Mouse (Mus musculus) cerebellum, adult 11 months (tissue): ENCODE data around the gene Gm28048.

Experiments used
- DNase-seq: peaks from one replicate; pipeline ENCODE4 v3.0.0; 2022

Gm28048 gene

DNA sequence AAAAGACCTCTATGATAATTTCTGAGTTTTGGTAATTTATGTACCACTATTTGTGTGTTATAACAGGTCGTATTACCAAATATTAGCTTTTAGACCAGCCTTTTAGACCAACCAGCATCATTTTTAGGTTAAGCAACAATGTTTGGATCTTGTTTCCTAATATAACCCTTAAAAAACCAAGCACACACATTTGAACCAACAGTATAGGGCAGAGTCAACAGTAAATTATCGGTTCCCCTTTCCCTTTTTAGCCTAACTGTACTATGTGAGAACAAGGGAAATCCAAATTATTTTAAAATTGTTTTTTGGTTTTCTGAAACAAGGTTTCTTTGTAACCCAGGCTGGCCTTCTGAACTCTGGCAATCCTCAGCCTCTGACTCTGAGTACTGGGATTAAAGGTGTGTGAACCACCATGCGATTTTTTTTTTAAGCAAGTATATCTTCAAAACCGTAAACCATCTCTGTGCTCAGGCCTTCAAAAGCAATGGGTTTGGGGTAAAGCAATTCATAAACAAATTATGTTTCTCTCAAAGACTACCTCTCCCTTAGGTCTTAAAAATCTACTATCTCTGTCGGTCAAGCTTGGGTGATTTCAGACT, 124.7 kb downstream of the Gm28048 start:
- no peak for DNase-seq

DNA sequence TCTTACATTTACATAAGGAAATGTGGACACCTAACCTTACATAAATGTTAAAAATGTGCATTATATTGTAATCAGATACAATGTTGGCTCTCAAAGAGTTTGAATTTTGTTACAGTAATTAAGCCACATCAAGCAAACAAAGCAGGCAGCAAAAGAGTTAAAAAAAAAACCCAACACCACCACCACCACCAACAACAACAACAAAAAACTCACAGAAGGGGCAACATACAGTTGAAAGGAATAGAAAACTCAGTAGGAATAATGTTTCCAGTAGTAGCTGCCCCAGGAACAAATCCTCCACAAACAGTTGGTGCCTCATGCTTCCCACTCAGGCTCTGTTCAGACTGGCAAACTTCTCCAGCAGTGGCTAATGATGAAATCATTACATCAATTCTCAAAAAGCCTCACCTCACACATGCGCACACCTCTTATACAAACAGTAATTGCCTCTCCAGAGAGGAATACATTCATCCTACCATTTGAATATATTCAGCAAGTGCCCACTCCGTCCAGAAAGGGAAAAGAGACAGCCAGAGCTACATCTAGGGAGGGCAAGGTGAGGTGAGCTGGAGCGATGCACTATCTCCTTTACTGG, 125.4 kb downstream of the Gm28048 start:
- no peak for DNase-seq

DNA sequence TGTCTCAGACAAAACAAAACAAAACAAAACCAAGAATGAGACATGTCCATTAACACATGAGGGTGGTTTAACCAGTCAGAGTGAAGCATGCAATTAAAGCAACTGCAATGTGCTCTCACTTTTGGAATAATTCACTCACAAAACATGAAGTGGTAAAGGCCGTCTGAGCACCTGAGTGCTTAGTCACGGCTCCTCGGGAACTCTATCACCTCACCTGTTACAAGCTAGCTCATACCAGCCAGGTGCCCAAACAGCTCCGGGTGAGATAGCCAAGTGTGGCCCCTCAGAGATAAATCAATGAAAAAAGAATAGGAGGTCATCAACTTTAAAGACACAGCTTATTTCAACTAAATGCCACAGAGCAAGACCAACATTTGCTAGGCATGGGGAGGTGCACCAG, 127.3 kb downstream of the Gm28048 start:
- no peak for DNase-seq

DNA sequence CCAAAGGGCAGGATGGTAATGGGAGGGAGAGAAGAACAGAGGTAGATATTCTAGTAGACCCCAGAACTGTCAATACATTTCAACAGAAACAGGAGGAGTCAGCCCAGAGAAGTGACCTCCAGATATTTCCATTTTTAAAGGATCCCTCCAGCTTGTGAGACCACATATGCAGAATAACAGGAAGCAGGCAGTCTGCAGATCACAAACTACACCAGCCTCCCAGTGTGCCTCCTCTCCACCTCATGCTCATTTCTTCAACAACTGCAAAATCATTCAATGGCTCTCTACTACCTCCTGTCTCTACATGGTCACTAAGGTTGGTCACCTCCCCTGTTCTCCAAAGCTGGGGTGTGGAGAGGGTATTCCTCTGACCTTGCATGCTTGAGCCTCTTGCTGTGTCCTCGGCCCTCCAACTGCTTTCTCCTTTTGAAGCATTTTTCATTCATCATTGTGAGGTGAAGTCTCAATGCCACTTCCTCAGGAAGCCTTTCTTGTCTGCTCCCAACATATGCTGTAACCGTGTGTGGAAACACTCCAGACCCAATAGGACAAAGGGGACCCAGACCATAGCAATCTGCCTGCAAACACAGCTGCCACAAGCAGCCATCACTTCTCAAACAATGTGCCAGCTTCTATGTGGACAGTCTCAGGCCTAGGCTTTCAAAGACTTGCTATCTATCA, 128.3 kb downstream of the Gm28048 start:
- no peak for DNase-seq

DNA sequence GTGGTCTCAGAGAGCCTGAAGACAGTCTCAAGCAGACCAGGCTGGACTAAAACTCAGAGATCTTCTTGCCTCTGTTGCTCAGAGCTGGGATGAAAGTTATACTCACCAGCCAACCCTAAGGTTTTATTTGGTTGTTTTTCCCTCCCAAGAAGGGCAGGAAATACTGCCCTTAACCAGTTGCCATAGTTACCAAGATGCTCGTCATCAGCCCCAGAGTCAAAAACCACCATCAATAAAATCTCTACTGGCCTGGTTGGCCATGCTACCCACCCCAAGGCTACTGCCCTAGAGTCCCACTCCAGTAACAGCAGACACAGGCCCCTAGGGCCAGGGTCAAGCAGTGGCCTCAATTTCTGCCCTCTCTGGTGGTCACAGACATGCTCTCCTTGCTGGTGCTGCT, 129.4 kb downstream of the Gm28048 start:
- no peak for DNase-seq

DNA sequence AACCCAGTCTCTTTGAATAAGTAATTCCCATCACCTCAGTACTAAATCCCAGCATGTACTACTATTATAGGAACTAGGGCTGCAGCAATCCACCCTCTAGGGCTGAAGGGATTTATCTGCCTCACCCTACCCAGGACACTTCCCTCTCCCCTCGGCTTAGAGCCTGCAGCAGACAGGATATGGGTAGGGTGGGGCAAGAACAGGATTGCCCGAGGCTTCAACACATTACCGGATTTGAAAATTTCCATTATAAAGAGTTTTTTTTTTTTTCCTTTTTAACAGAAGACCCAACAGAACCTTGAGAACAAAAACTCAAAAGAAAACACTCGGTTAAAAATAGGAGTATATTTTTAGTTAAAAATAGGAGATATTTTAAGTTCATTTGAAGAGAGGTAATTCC, 130.5 kb downstream of the Gm28048 start:
- no peak for DNase-seq

DNA sequence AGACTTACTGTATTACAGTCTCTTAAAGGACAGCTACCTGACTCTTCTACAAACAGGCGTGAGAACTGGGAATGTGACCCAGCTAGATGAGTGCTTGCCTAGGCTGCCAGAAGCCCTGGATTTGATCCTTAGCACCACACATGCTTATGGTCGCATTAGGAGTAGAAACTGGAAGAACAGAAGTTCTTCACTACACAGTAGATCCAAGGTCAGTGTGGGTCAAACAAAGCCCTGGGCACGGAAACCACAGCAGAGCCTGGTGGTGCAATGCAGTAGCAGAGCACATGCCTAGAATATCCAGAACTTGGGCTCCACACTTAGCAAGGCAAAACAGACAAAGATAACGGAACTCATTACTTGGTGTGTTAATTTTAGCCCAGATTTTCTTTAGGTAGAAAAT, 131.8 kb downstream of the Gm28048 start:
- no peak for DNase-seq

DNA sequence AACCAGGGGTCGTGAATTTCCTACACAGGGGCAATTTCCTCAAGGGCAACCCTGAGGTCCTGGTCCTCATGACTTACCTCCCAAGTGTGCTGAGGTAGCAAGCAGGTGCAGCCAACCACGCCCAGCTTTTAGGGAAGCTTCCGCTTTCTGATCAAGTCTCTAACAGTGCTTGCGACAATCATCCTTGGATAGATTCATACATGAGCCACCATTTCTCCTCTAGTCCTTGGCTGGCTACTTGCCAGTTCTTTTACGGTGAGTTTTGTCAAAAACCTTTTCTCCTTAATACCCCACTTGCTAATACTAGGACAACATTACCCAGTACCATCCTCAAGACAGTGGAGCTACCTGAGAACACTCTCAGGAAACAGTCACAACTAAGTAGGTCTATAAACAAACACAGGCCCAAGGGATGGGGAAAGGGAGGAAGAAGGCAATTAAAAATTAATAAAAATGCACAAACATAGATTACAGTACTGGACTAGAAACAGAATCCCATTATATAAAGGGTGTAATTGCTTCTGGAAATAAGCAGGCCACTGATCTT, 133.2 kb downstream of the Gm28048 start:
- DNase-seq: no peak

DNA sequence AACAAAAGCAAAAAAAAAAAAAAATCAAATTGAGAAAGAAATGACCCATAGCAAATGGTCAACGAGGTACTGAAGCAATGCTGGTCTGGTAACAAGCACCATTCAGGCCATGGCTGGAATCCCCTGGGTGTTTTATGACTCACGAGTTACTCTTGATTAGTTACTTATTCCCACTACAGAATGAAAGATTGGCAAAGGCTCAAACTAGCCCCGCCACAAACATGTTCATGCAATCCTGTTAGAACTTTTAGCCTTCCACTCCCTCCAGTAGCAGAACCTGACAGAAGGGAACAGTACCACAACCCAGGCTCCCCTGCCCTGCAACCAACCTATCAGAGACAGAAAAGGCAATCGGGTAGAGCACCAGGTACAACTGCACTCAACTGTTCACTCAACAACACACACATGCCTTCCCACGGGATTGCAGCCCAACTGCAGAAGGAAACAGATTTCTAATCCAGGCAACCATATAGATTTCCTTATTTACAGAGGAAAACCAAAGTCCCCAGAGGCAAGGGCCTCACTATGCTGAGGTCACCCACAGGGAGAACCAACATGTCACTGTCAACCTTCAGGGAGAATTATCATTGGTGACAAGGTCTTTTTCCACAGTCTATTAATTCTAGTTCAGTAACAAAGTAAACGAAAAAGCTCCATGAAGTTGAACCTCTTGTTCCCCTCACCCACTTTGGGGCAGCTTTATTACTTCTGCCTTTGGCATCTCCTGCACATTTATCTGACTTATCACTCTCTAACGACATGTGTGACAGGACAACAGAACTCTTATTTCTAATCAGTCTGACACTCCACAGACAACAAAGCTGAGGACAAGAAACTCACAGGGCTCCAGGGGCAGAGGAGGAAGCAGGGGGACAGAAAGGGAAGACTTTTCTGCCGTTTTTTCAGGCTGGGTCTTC, 133.9 kb downstream of the Gm28048 start:
- DNase-seq: no peak

DNA sequence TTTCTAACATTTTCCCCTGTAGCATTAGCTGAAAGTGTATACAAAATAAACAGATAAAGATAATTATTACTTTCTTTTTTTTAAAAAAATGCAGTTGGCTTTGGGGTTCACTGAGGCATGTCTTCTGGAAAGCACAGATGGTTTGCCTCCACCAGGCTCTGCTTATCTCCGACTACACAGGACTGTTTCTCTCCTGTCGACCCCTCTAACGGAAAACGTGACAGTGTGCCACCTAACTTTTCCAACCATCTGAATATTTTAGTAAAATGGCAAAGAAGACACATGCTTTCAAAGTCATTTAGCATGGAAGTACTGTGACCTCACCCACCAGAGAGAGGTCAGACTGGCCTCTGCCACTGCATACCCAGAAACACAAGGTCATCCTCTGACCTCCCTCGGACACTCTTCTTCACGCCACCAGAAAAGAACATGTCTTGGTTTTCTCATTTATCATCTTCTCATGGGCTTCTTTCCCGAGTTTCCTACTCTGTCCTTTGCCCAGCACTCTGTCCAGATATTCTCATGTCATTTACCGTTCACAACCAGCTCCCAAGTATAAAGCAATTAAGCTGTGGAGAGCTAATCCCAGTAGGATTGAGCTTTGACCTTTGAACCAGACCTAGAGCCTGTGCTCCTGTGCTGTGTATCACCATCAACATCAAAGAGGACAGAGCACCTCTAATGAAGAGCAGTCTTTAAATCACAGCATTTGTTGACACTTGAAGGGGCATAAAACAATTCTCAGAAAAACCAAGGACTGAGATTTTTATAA, 134.7 kb downstream of the Gm28048 start:
- no peak for DNase-seq

DNA sequence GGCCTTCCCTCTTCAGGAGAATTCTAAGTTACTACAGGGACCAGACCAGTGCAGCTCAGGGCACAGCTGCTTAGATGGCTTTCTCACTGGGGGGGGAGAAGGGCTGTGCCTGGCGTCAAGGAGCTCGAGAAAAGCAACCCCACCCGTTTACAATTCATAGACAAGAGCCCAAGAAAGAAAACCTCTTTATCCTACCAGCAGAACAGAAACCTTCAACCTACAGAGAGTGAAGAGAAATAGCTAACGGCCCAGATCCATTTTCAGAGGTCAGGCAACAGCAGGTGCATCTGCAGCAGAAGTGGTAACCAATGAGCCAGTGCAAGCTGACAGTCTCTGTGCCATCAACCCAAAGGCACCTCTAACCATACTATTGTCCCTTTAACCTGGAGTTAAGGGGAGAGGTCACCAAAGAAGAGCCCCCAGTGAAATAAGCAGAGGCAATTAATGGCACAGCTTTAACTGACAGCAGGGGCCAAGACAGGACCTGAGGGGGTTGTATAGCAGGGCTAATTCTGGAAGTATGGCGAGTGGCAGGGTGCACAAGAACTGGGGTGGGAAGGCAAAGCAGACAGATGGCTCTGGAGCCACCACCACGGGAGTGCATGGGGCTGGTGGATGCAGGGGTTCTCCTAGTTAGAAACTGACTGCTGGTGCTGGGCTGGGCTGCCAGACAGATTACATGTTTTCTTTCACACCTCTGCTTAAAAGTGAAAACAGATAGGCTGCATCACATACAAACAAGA, 135.6 kb downstream of the Gm28048 start:
- DNase-seq: no peak

DNA sequence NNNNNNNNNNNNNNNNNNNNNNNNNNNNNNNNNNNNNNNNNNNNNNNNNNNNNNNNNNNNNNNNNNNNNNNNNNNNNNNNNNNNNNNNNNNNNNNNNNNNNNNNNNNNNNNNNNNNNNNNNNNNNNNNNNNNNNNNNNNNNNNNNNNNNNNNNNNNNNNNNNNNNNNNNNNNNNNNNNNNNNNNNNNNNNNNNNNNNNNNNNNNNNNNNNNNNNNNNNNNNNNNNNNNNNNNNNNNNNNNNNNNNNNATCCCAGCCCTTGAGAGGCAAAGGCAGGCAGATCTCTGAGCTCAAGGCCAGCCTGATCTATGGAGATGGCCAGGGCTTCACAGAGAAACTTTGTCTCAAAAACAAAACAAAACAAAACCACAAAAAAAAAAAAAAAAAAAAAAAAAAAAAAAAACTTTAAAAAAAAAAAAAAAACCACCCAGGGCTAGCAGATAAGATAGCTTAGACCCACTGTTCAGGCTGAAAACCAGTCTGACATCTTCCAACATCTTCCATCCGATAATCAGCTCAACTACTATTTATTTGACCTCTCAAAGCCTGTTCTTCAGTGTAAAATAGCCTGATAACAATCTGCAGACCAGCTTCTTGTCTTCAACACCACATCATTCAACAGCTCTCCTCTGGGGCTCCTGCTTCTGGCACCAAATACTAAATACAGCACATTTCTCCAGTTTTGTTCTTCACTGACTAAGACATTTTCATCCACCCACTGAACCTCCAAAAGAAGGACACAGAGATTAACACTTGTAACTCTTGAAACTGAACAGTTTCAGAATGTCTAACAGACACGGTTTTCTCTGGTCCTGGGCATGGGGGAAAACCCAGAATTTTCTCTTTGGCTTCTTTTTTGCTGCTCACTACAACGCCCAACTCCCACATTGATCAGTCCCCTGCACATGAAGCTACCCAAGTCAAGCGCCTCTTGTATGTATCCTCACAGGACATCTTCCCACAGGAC, 136.9 kb downstream of the Gm28048 start:
- no peak for DNase-seq

DNA sequence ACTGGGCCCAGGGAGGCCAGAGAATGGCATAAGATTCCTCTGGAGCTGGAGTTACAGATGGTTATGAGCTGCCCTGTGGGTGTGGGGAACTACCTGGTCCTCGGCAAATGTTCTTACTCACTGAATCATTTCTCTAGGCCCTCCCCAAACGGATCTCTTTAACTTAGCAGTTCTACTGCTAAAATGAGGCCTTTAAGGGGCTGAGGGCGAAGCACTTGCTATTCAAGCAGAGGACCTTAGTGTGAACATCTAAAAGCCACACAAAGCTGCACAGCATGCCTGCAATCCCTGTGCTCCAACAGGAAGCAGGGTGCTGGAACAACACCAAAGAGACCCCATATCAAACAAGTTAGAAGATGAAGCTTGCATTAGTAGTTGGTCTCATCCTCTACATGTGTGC, 142.4 kb downstream of the Gm28048 start:
- DNase-seq: no peak

DNA sequence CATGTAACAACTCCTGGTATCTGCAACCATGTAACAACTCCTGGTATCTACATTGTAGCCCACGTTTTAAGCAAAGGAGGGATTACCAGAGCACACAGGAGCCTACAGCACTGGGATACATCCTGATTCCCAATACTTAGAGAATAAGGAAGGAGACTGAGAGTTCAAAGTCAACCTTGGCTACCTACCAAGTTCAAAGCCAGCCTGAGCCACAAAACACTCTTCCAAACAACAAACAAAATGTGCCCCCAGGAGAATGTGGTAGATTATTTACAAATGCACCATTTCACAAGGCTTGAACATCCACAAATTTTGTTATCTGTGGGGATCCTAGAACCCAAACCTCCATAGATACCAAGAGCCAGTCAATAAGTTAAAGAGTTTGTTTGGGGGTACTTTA, 143.5 kb downstream of the Gm28048 start:
- no peak for DNase-seq

DNA sequence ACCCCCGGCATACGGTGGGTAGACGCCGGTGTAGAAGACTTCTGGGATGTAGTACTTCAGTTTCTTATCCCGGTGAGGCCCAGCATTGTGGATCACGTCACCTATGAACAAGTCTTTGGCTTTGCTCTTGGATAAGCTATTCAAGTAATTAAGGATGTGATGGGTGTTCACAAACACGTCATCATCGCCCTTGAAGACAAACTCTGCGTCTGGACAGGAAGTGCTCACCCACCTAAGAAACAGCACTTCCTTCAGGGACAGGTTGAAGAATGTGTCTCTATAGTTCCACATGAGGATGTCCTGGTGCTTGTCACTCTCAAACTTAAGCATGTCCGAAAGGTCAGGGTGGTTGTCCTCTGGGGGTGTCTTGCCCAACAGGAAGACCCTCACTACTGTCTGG, 145.6 kb downstream of the Gm28048 start:
- DNase-seq: no peak

DNA sequence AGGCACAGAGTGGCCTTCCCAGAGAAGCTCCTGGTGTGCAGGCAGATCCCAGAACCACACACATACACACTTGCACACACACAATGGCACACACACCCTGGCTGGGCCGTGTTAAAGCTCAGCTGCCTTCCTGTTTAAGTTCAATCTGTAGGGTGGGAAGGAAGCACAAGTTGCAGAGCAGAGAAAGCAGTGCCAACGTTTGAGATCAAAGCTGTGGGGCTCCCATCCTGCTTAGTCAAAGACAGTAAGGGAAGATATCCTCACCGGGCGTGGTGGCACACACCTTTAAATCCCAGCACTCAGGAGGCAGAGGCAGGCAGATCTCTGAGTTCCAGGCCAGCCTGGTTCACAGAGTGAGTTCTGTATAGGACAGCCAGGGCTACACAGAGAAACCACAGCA, 149.3 kb downstream of the Gm28048 start:
- no peak for DNase-seq

DNA sequence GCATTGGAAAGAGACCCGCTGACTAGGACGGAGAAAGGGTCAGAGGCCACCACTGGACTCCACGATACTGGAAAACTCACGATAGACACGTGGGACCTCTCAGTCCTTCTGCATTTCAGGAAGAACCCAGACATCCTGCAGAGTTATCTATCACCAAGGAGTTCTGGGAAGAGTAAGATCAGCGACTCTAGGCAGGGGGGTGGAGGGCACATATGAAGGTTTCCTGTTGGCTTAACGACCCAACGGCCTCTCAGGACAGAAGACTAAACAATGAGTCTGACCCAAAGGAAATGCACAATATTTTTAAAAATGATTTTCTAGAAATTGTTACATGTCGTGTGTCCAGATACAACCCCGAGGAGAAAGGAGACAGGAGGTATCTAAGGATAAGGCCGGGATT, 150.0 kb downstream of the Gm28048 start:
- DNase-seq: no peak

DNA sequence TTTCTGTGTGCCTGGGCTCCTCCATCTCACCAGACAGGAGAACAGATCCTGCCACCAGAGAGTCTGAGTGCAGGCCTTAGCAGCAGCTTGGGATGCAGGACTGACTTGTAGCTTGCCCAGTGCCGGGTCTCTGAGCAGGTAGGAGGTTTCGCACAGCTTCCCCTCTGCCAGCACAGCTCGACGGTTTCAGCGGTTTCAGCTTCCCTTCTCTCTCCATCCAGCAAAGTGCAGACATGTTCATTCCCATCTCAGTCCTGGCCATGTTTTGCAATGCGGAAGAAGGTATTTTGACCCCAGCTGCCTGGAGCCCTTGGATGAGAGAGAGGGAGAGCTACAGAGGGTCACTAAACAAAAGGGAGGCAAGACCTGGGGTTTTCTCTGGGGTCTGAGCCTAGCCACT, 151.2 kb downstream of the Gm28048 start:
- DNase-seq: no peak

DNA sequence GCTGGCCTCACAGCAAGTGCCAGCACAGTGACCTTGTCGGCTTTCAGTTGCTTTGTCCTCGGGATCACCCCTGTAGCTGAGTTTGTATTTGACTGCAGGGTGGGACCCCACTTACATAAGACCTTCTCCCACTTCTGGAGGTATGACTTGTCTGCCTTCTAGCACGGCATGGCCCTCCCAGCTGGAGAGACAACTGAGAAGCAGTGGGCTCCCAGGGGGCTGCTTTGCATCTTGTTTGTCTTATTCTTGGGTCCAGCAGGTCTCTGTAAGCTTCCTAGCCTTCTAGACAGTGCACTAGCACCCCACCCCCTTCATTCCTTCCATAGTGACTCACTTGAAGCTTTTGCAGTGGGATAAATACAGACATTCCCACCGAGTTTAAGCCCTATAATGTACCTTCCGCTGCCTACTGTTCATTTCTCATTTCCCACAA, 151.7 kb downstream of the Gm28048 start:
- no peak for DNase-seq

DNA sequence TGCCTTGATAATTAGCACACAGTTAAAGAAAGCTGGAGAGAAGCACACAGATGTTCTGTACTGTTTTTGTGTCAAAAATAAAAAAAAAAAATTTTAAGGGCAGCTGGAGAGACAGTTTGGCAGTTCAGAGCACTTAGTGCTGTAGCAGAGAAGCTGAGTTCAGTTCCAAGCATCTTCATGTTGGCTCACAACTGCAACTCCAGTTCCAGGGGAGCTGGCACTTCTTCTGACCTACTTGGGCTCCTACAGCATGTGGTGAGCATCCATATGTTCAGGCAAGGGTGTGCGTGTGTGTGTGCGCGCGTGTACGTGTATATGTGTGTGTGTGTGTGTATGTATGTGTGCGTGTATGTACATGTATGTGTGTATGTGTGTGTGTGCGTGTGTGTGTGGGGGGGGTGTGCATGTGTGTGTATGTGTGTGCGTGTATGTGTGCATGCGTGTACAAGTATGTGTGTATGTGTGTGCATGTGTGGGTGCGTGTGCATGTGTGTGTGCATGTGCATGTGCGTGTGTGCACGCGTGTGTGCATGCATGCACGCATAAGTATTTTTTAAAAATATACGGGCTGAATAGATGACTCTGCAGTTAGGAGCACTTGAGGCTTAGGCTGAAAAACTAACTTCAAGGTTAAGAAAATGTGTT, 152.8 kb downstream of the Gm28048 start:
- no peak for DNase-seq
